Mouse (Mus musculus): ENCODE data around the gene Kdm1a. TPM values are rescaled to one million over a fixed set of nuclear protein-coding genes. Genes with fewer than 3 reads are reported as not detected.
A peak's percentile ranks its signal among the peaks of the same experiment; 100 is the strongest.

Gene Kdm1a
- polyA plus RNA-seq, 1 experiment from 2014 or later, result 35.4 TPM

GRCm38 (mm10) chr4:136598268-136598876 lies 4.2 kb downstream of the Kdm1a start:
- H3K9me3 ChIP-seq (ENCODE audit: control insufficient read depth, low read length), result no peaks in the 10 kb centered on the region
- ATAC-seq (replicated peaks; ENCODE audit: low FRiP score) (no peak), DNase-seq (ENCODE audit: low spot score) (no peak)
- no peaks in the 10 kb centered on the region for H3K27me3 ChIP-seq (replicated peaks; ENCODE audit: control insufficient read depth, insufficient read depth, low read length)
- 81% methylated on average over 7 of the region's 7 CpGs for WGBS
- H3K4me2 ChIP-seq, result no peak overlapping the region
- peaks cover 13% of the 10 kb centered on the region for H3K4me1 ChIP-seq (replicated peaks; ENCODE audit: control insufficient read depth, insufficient read depth, low read length)
- no peak overlapping the region for H3K27ac ChIP-seq (ENCODE audit: low read depth, low read length)
- H3K9ac ChIP-seq (ENCODE audit: low read depth, low read length), result no peak overlapping the region
- no peak overlapping the region for H3K4me3 ChIP-seq (ENCODE audit: low read depth, low read length)
- no peaks in the 10 kb centered on the region; the same call in 1 of the 2 replicates for H3K36me3 ChIP-seq (ENCODE audit: control insufficient read depth, insufficient read depth, low read length)

GRCm38 (mm10) chr4:136595221-136595620 lies 7.3 kb downstream of the Kdm1a start:
- 84% methylated on average over 6 of the region's 6 CpGs for WGBS
- H3K27ac ChIP-seq (ENCODE audit: low read depth, low read length), result no peak overlapping the region
- H3K9ac ChIP-seq (ENCODE audit: low read depth, low read length), result no peak overlapping the region
- H3K27me3 ChIP-seq (replicated peaks; ENCODE audit: control insufficient read depth, insufficient read depth, low read length), result no peaks in the 10 kb centered on the region
- no peak for DNase-seq (ENCODE audit: low spot score)
- H3K4me2 ChIP-seq, result no peak overlapping the region
- H3K4me1 ChIP-seq (replicated peaks; ENCODE audit: control insufficient read depth, insufficient read depth, low read length), result peaks cover 7% of the 10 kb centered on the region; the same call in 1 of the 2 replicates
- H3K9me3 ChIP-seq (ENCODE audit: control insufficient read depth, low read length), result no peaks in the 10 kb centered on the region
- no peak overlapping the region for H3K4me3 ChIP-seq (ENCODE audit: low read depth, low read length)
- no peak for ATAC-seq (replicated peaks; ENCODE audit: low FRiP score)
- H3K36me3 ChIP-seq (ENCODE audit: control insufficient read depth, insufficient read depth, low read length), result peaks cover 4% of the 10 kb centered on the region; the same call in 1 of the 2 replicates

GRCm38 (mm10) chr4:136594006-136594405 lies 8.5 kb downstream of the Kdm1a start:
- ATAC-seq (replicated peaks; ENCODE audit: low FRiP score) (no peak), DNase-seq (ENCODE audit: low spot score) (no peak)
- H3K9ac ChIP-seq (ENCODE audit: low read depth, low read length), result no peak overlapping the region
- peaks cover 4% of the 10 kb centered on the region; the same call in 1 of the 2 replicates for H3K36me3 ChIP-seq (ENCODE audit: control insufficient read depth, insufficient read depth, low read length)
- H3K27ac ChIP-seq (ENCODE audit: low read depth, low read length), result no peak overlapping the region
- peaks cover 10% of the 10 kb centered on the region; the same call in 1 of the 2 replicates for H3K4me1 ChIP-seq (replicated peaks; ENCODE audit: control insufficient read depth, insufficient read depth, low read length)
- H3K4me2 ChIP-seq, result no peak overlapping the region
- H3K4me3 ChIP-seq (ENCODE audit: low read depth, low read length), result no peak overlapping the region
- H3K27me3 ChIP-seq (replicated peaks; ENCODE audit: control insufficient read depth, insufficient read depth, low read length), result no peaks in the 10 kb centered on the region
- 83% methylated on average over 2 of the region's 2 CpGs for WGBS
- H3K9me3 ChIP-seq (ENCODE audit: control insufficient read depth, low read length), result no peaks in the 10 kb centered on the region

GRCm38 (mm10) chr4:136592111-136592510 lies 10.4 kb downstream of the Kdm1a start:
- no peak overlapping the region; the same call in 1 of the 2 replicates for H3K4me2 ChIP-seq
- no peaks in the 10 kb centered on the region for H3K27me3 ChIP-seq (replicated peaks; ENCODE audit: control insufficient read depth, insufficient read depth, low read length)
- H3K27ac ChIP-seq (ENCODE audit: low read depth, low read length), result no peak overlapping the region
- DNase-seq (ENCODE audit: low spot score) (no peak), ATAC-seq (replicated peaks; ENCODE audit: low FRiP score) (no peak; the same call in 1 of the 2 replicates)
- H3K9ac ChIP-seq (ENCODE audit: low read depth, low read length), result no peak overlapping the region
- peaks cover 16% of the 10 kb centered on the region for H3K4me1 ChIP-seq (replicated peaks; ENCODE audit: control insufficient read depth, insufficient read depth, low read length)
- WGBS, result 40% methylated on average over 4 of the region's 4 CpGs
- H3K9me3 ChIP-seq (ENCODE audit: control insufficient read depth, low read length), result no peaks in the 10 kb centered on the region
- peaks cover 4% of the 10 kb centered on the region; the same call in 1 of the 2 replicates for H3K36me3 ChIP-seq (ENCODE audit: control insufficient read depth, insufficient read depth, low read length)
- H3K4me3 ChIP-seq (ENCODE audit: low read depth, low read length), result no peak overlapping the region

DNA sequence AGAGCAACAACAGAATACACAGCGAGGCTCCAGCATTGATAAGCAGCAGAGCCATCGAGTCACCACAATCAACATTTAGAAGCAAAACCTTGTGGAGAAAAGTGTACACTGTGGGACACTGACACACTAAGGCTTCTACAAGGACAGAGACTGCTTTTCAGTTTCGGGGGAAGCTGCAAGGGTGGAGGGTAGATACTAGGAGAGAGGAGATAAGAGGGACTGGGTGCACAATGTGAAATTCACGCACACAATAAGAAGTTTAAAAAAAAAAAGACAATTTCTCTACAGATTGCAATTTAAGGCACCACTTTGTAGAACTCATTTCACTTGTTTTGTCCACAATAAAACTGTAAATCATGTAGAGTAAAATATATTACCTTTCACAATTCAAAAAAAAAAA lies 14.5 kb downstream of the Kdm1a start:
- no peak overlapping the region for H3K4me3 ChIP-seq (ENCODE audit: low read depth, low read length)
- H3K9me3 ChIP-seq (ENCODE audit: control insufficient read depth, low read length), result no peaks in the 10 kb centered on the region
- no peaks in the 10 kb centered on the region for H3K27me3 ChIP-seq (replicated peaks; ENCODE audit: control insufficient read depth, insufficient read depth, low read length)
- H3K9ac ChIP-seq (ENCODE audit: low read depth, low read length), result no peak overlapping the region
- DNase-seq (ENCODE audit: low spot score), result no peak
- H3K36me3 ChIP-seq (ENCODE audit: control insufficient read depth, insufficient read depth, low read length), result peaks cover 4% of the 10 kb centered on the region; the same call in 1 of the 2 replicates
- H3K4me1 ChIP-seq (replicated peaks; ENCODE audit: control insufficient read depth, insufficient read depth, low read length), result peaks cover 19% of the 10 kb centered on the region
- H3K4me2 ChIP-seq, result peak overlapping the region; percentile 47
- peak overlapping the region; percentile 52; the same call in 1 of the 2 replicates for H3K27ac ChIP-seq (ENCODE audit: low read depth, low read length)
- peak; percentile 79 for ATAC-seq (replicated peaks; ENCODE audit: low FRiP score)
- WGBS, result 40% methylated on average over 4 of the region's 4 CpGs

- H3K4me2 ChIP-seq, result peak overlapping the region; percentile 47
Measured at GRCm38 (mm10) chr4:136587221-136587827, 15.2 kb downstream of the Kdm1a start.

DNA sequence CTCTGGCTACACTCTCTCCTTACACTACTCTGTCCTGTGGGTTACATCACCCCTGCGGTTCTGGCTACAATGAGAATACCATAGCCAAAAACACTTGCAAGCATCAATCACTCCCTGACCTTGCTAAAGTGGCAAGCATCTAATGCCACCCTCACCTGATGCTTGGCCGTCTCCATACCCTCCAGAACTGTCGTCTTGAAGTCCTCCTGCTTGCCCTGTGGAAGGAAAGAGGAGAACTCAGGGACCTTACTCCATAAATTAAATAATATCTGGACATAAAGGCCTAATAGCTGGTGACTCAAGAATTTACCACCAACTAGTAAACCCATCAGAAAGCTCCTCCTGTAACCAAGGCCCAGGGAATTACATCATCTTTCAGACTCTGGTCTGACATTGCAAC lies 20.6 kb downstream of the Kdm1a start:
- no peaks in the 10 kb centered on the region for H3K36me3 ChIP-seq (ENCODE audit: control insufficient read depth, insufficient read depth, low read length)
- no peak for ATAC-seq (replicated peaks; ENCODE audit: low FRiP score)
- peaks cover under 1% of the 10 kb centered on the region for H3K4me1 ChIP-seq (replicated peaks; ENCODE audit: control insufficient read depth, insufficient read depth, low read length)
- no peaks in the 10 kb centered on the region for H3K27me3 ChIP-seq (replicated peaks; ENCODE audit: control insufficient read depth, insufficient read depth, low read length)
- WGBS, result 88% methylated on average over 3 of the region's 3 CpGs
- no peak for DNase-seq (ENCODE audit: low spot score)
- no peaks in the 10 kb centered on the region for H3K9me3 ChIP-seq (ENCODE audit: control insufficient read depth, low read length)
- H3K4me3 ChIP-seq (ENCODE audit: low read depth, low read length), result no peak overlapping the region
- H3K9ac ChIP-seq (ENCODE audit: low read depth, low read length), result no peak overlapping the region
- H3K27ac ChIP-seq (ENCODE audit: low read depth, low read length), result no peak overlapping the region
- H3K4me2 ChIP-seq, result no peak overlapping the region

More at GRCm38 (mm10) chr4:136587221-136587827, 15.2 kb downstream of the Kdm1a start:
- peak overlapping the region; percentile 52; the same call in 1 of the 2 replicates for H3K27ac ChIP-seq (ENCODE audit: low read depth, low read length)
- ATAC-seq (replicated peaks; ENCODE audit: low FRiP score), result peak; percentile 53; the same call in 1 of the 2 replicates
- H3K4me3 ChIP-seq (ENCODE audit: low read depth, low read length), result no peak overlapping the region
- no peak overlapping the region for H3K9ac ChIP-seq (ENCODE audit: low read depth, low read length)
- no peak for DNase-seq (ENCODE audit: low spot score)
- H3K36me3 ChIP-seq (ENCODE audit: control insufficient read depth, insufficient read depth, low read length), result no peaks in the 10 kb centered on the region; the same call in 1 of the 2 replicates
- no peaks in the 10 kb centered on the region for H3K9me3 ChIP-seq (ENCODE audit: control insufficient read depth, low read length)
- no peaks in the 10 kb centered on the region for H3K27me3 ChIP-seq (replicated peaks; ENCODE audit: control insufficient read depth, insufficient read depth, low read length)
- WGBS, result 81% methylated on average over 4 of the region's 4 CpGs
- peaks cover 14% of the 10 kb centered on the region for H3K4me1 ChIP-seq (replicated peaks; ENCODE audit: control insufficient read depth, insufficient read depth, low read length)

DNA sequence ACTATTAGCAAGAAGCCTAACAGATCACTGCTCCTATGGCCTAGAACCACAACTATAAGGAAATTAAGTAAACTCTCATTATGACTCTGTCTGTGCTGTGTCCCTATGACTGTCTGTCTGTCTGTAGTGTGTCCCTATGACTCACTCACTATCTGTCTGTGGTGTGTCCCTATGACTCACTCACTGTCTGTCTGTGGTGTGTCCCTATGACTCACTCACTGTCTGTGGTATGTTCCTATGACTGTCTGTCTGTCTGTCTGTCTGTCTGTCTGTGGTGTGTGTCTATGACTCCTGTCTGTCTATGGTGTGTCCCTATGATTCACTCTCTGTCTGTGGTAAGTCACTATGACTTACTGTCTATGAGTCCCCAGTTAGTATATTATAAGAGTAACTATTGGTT lies 32.5 kb downstream of the Kdm1a start:
- H3K9ac ChIP-seq (ENCODE audit: low read depth, low read length), result no peak overlapping the region
- peaks cover 12% of the 10 kb centered on the region; the same call in 1 of the 2 replicates for H3K36me3 ChIP-seq (ENCODE audit: control insufficient read depth, insufficient read depth, low read length)
- H3K4me1 ChIP-seq (replicated peaks; ENCODE audit: control insufficient read depth, insufficient read depth, low read length), result no peaks in the 10 kb centered on the region; the same call in 1 of the 2 replicates
- no peaks in the 10 kb centered on the region for H3K9me3 ChIP-seq (ENCODE audit: control insufficient read depth, low read length)
- no peak overlapping the region for H3K4me2 ChIP-seq
- DNase-seq (ENCODE audit: low spot score), result no peak
- H3K27ac ChIP-seq (ENCODE audit: low read depth, low read length), result no peak overlapping the region
- no peak overlapping the region for H3K4me3 ChIP-seq (ENCODE audit: low read depth, low read length)
- no peaks in the 10 kb centered on the region for H3K27me3 ChIP-seq (replicated peaks; ENCODE audit: control insufficient read depth, insufficient read depth, low read length)
- no peak for ATAC-seq (replicated peaks; ENCODE audit: low FRiP score)
